Mouse (Mus musculus) bone marrow macrophage, adult 2 months (primary cell): ENCODE measurements around the gene Gcsh.

ENCODE experiments used
- CTCF ChIP-seq: IDR thresholded peaks from 2 replicates; pipeline ENCODE4 v1.5.1; 2012; ENCODE audit warnings: low read depth, mild to moderate bottlenecking, low read length, moderate library complexity
- POLR2A ChIP-seq: IDR thresholded peaks from 2 replicates; pipeline ENCODE4 v1.6.1; 2012; ENCODE audit warnings: mild to moderate bottlenecking, low read depth, low read length, borderline replicate concordance

DNA sequence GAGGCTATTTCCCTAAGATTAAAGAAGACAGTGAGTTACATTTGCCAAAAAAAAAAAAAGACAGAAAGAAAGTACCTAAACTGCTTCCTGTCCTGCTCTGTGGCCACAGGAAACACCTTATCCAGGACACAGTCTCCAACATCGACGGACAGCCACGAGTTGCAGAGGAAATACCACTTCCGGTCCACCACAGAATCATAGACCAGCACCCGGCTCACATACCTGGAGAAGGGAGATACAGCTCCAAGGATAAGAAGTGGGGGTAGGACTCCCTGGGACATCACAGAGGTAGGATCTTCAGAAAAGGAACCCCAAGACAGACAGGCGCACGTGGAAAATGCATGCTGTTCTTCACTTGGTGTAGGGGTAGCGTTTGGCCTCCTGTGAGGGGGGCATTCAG lies 39.3 kb upstream of the Gcsh start:
- no peak for TF ChIP-seq CTCF
- no peak for TF ChIP-seq POLR2A
